Mouse (Mus musculus) ES-E14 (cell line): ENCODE data around the gene Lasp1.
A peak's percentile ranks its signal among the peaks of the same experiment; 100 is the strongest.

Experiments used
- CHD2 ChIP-seq: IDR thresholded peaks from 2 replicates; pipeline ENCODE4 v1.6.1; 2014; ENCODE audit warnings: mild to moderate bottlenecking, low read depth, low read length, inconsistent platforms
- MAFK ChIP-seq: IDR thresholded peaks from 2 replicates; pipeline ENCODE4 v1.6.1; 2014; ENCODE audit warnings: mild to moderate bottlenecking, low read depth, low read length, inconsistent platforms; ENCODE audit not compliant: insufficient read depth
- ZC3H11A ChIP-seq: IDR thresholded peaks from 2 replicates; pipeline ENCODE4 v1.6.1; 2012; ENCODE audit warnings: low read depth, mild to moderate bottlenecking, inconsistent platforms, low read length, borderline replicate concordance
- ZNF384 ChIP-seq: IDR thresholded peaks from 2 replicates; pipeline ENCODE4 v1.6.1; 2012; ENCODE audit warnings: low read depth, low read length, inconsistent platforms

DNA sequence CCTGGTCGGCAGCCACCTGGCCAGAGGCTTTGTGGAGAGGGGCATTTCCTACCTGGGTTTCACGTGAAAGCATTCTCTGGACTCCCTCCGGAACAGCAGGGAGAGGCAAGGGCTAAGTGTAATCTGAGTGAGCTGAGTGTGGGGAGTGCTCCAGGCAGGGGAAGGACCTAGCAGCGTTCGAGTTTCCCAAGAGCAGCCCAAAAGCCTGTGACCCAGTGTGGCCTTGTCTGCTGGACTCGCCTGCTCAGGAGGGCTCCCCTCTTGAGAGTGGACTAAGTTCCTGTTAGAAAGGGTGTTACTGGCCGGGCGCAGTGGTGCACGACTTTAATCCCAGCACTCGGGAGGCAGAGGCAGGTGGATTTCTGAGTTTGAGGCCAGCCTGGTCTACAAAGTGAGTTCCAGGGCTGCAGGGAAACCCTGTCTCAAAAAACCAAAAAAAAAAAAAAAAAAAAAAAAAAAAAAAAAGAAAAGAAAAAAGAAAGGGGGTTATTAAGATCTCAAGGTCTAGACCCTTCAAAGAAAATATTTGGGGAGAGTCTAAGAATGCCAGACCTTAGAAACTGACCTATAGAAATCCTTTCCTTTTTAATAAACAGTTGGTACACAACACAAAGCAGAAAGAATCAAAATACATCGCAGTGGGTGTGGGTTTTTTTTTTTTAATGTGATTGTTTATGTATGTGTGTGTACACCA is 40.8 kb downstream of the Lasp1 start:
- no peak for TF ChIP-seq ZC3H11A
- peak; percentile 64; the same call in 1 of the 2 replicates for TF ChIP-seq ZNF384
- no peak for TF ChIP-seq CHD2
- no peak for TF ChIP-seq MAFK
